Mouse (Mus musculus) ES-E14 (cell line): ENCODE results near the gene Olfr410.

Source experiments
- CHD2 ChIP-seq: IDR thresholded peaks from 2 replicates; pipeline ENCODE4 v1.6.1; 2014; ENCODE audit warnings: mild to moderate bottlenecking, low read depth, low read length, inconsistent platforms
- HCFC1 ChIP-seq: IDR thresholded peaks from 2 replicates; pipeline ENCODE4 v1.6.1; 2012; ENCODE audit warnings: low read length, inconsistent platforms, borderline replicate concordance; ENCODE audit not compliant: insufficient read depth
- MAFK ChIP-seq: IDR thresholded peaks from 2 replicates; pipeline ENCODE4 v1.6.1; 2014; ENCODE audit warnings: mild to moderate bottlenecking, low read depth, low read length, inconsistent platforms; ENCODE audit not compliant: insufficient read depth

- TF ChIP-seq HCFC1 (no peak), CHD2 (no peak), MAFK (no peak)
These were observed 11.8 kb downstream of the Olfr410 start for GRCm38 (mm10) chr11:74326044-74326443.
